Mouse (Mus musculus) hindbrain, postnatal 0 days (tissue): Measurements from ENCODE around the gene Sox4. TPM values are rescaled to one million over a fixed set of nuclear protein-coding genes. Genes with fewer than 3 reads are reported as not detected.

Experiments
- ATAC-seq: fragments of 200-750 bp; cut with Nextera tagmentation; 2 replicates; pipeline ENCODE4 v1.8.0; 2017; ENCODE audit warnings: mild to moderate bottlenecking, moderate TSS enrichment, moderate library complexity
- DNase-seq: peaks from one replicate; pipeline ENCODE4 v3.0.0-alpha.2; 2015; ENCODE audit warnings: low spot score
- H3K27ac ChIP-seq: fragments of 300-500 bp; sonication (generic); 2 replicates; pipeline ENCODE4 v1.5.1; 2014; ENCODE audit warnings: mild to moderate bottlenecking
- H3K27me3 ChIP-seq: fragments of 300-500 bp; sonication (generic); 2 replicates; pipeline ENCODE4 v1.6.1; 2014; ENCODE audit warnings: low read length, mixed read lengths; ENCODE audit not compliant: insufficient read depth
- H3K36me3 ChIP-seq: fragments of 300-500 bp; sonication (generic); 2 replicates; pipeline ENCODE4 v1.6.1; 2014; ENCODE audit warnings: low read length, mixed read lengths; ENCODE audit not compliant: insufficient read depth
- H3K4me1 ChIP-seq: fragments of 300-500 bp; sonication (generic); 2 replicates; pipeline ENCODE4 v1.6.1; 2014; ENCODE audit warnings: antibody characterized with exemption, low read length, mixed read lengths; ENCODE audit not compliant: insufficient read depth
- H3K4me2 ChIP-seq: fragments of 300-500 bp; sonication (generic); 2 replicates; pipeline ENCODE4 v1.6.1; 2014; ENCODE audit warnings: low read depth, mild to moderate bottlenecking, low read length, moderate library complexity, mixed read lengths
- H3K4me3 ChIP-seq: fragments of 300-500 bp; sonication (generic); 2 replicates; pipeline ENCODE4 v1.5.1; 2014; ENCODE audit warnings: low read length
- H3K9ac ChIP-seq: fragments of 300-500 bp; sonication (generic); replicated peaks from 2 replicates; pipeline ENCODE4 v1.6.1; 2014; ENCODE audit warnings: mild to moderate bottlenecking, low read length, moderate library complexity, mixed read lengths
- H3K9me3 ChIP-seq: fragments of 300-500 bp; sonication (generic); 2 replicates; pipeline ENCODE4 v1.6.1; 2016; ENCODE audit warnings: low read length, mixed read lengths
- CTCF ChIP-seq: IDR thresholded peaks from 2 replicates; pipeline ENCODE4 v1.5.1; 2016; ENCODE audit warnings: antibody characterized with exemption, control low read depth, low read depth
- WGBS: fragments of 180-500 bp; shearing (Covaris S2); extraction: QIAGEN DNeasy Blood & Tissue Kit; methylation state at CpG from one replicate; pipeline ENCODE4 v1.1.7; 2014; 5-methylcytosine and 5-hydroxymethylcytosine counted together
- polyA plus RNA-seq: library from polyadenylated mRNA; unstranded; fragments of >200 nt; fragmentation: Nextera tagmentation; extraction: Ambion mirVana; gene quantifications from 2 replicates; pipeline ENCODE4 v1.2.1, GENCODE M21; 2015
- total RNA-seq: library from RNA; depleted of rRNA; stranded (reverse); fragments of >200 nt; gene quantifications from 2 replicates; pipeline ENCODE4 v1.2.3, GENCODE M21; 2014

Sox4 gene
- total and polyA plus RNA-seq, 2 experiments from 2014 or later: 100 to 127 TPM

- peak; percentile 40 for DNase-seq
- WGBS: 27% methylated on average over 7 of the region's 7 CpGs
- TF ChIP-seq CTCF: no peak
These were observed 5.6 kb downstream of the Sox4 start for GRCm38 (mm10) chr13:28947740-28948441.

GRCm38 (mm10) chr13:28946565-28947135 is 6.9 kb downstream of the Sox4 start:
- no peak overlapping the region; the same call in 1 of the 2 replicates for H3K27ac ChIP-seq
- H3K9me3 ChIP-seq: no peaks in the 10 kb centered on the region
- peak overlapping the region; percentile 70; the same call in 1 of the 2 replicates for H3K4me2 ChIP-seq
- H3K36me3 ChIP-seq: no peaks in the 10 kb centered on the region
- ATAC-seq (no peak), DNase-seq (no peak)
- no peak for TF ChIP-seq CTCF
- peaks cover 11% of the 10 kb centered on the region; the same call in 1 of the 2 replicates for H3K4me1 ChIP-seq
- no peaks in the 10 kb centered on the region for H3K27me3 ChIP-seq
- H3K4me3 ChIP-seq: no peak overlapping the region
- H3K9ac ChIP-seq: no peak overlapping the region
- 58% methylated on average over 8 of the region's 8 CpGs for WGBS

More at GRCm38 (mm10) chr13:28947740-28948441, 5.6 kb downstream of the Sox4 start:
- peak overlapping the region; percentile 60 for H3K9ac ChIP-seq
- H3K27me3 ChIP-seq: no peaks in the 10 kb centered on the region
- H3K4me1 ChIP-seq: 0 out of 2 replicates have a peak, but pooled peaks cover 7% of the 10 kb centered on the region
- no peaks in the 10 kb centered on the region for H3K9me3 ChIP-seq
- no peaks in the 10 kb centered on the region for H3K36me3 ChIP-seq
- peak overlapping the region; percentile 68 for H3K4me3 ChIP-seq
- peak overlapping the region; percentile 70 for H3K4me2 ChIP-seq
- peak overlapping the region; percentile 68; the same call in 1 of the 2 replicates for H3K27ac ChIP-seq
- ATAC-seq: no peak

GRCm38 (mm10) chr13:28945681-28946080 is 7.8 kb downstream of the Sox4 start:
- no peak for TF ChIP-seq CTCF
- H3K4me3 ChIP-seq: no peak overlapping the region
- WGBS: 94% methylated on average over 5 of the region's 5 CpGs
- no peaks in the 10 kb centered on the region for H3K9me3 ChIP-seq
- no peak overlapping the region for H3K4me2 ChIP-seq
- H3K9ac ChIP-seq: no peak overlapping the region
- H3K27me3 ChIP-seq: no peaks in the 10 kb centered on the region
- DNase-seq (no peak), ATAC-seq (no peak)
- H3K27ac ChIP-seq: no peak overlapping the region
- H3K36me3 ChIP-seq: no peaks in the 10 kb centered on the region
- H3K4me1 ChIP-seq: peaks cover 11% of the 10 kb centered on the region; the same call in 1 of the 2 replicates

GRCm38 (mm10) chr13:28942926-28943325 is 10.6 kb downstream of the Sox4 start:
- H3K36me3 ChIP-seq: no peaks in the 10 kb centered on the region
- H3K4me2 ChIP-seq: no peak overlapping the region
- WGBS: 68% methylated on average over 4 of the region's 4 CpGs
- ATAC-seq (no peak), DNase-seq (no peak)
- H3K27ac ChIP-seq: no peak overlapping the region
- H3K9me3 ChIP-seq: no peaks in the 10 kb centered on the region
- H3K27me3 ChIP-seq: no peaks in the 10 kb centered on the region
- H3K4me1 ChIP-seq: peaks cover 7% of the 10 kb centered on the region; the same call in 1 of the 2 replicates
- no peak overlapping the region for H3K9ac ChIP-seq
- H3K4me3 ChIP-seq: no peak overlapping the region
- no peak for TF ChIP-seq CTCF

GRCm38 (mm10) chr13:28941983-28942630 is 11.4 kb downstream of the Sox4 start:
- ATAC-seq (peak; percentile 56; the same call in 1 of the 2 replicates), DNase-seq (peak; percentile 28)
- H3K27me3 ChIP-seq: no peaks in the 10 kb centered on the region
- H3K27ac ChIP-seq: peak overlapping the region; percentile 20; the same call in 1 of the 2 replicates
- no peaks in the 10 kb centered on the region for H3K36me3 ChIP-seq
- no peak overlapping the region for H3K4me3 ChIP-seq
- no peak overlapping the region for H3K9ac ChIP-seq
- no peaks in the 10 kb centered on the region for H3K9me3 ChIP-seq
- TF ChIP-seq CTCF: no peak
- 14% methylated on average over 4 of the region's 4 CpGs for WGBS
- H3K4me1 ChIP-seq: peaks cover 4% of the 10 kb centered on the region; the same call in 1 of the 2 replicates
- no peak overlapping the region for H3K4me2 ChIP-seq

- no peak for ATAC-seq
These were observed 20.1 kb downstream of the Sox4 start for GRCm38 (mm10) chr13:28933375-28933774.

More at GRCm38 (mm10) chr13:28933375-28933774, 20.1 kb downstream of the Sox4 start:
- H3K4me3 ChIP-seq: no peak overlapping the region
- H3K36me3 ChIP-seq: no peaks in the 10 kb centered on the region
- no peaks in the 10 kb centered on the region for H3K9me3 ChIP-seq
- H3K9ac ChIP-seq: no peak overlapping the region
- no peaks in the 10 kb centered on the region for H3K27me3 ChIP-seq
- TF ChIP-seq CTCF: no peak
- H3K27ac ChIP-seq: no peak overlapping the region
- H3K4me1 ChIP-seq: no peaks in the 10 kb centered on the region
- WGBS: 73% methylated on average over 8 of the region's 8 CpGs
- H3K4me2 ChIP-seq: no peak overlapping the region
- DNase-seq: peak; percentile 61
